Mouse (Mus musculus) hindbrain, embryonic 13.5 days (tissue): Measurements from ENCODE around the gene Mtmr3. TPM values are rescaled to one million over a fixed set of nuclear protein-coding genes. Genes with fewer than 3 reads are reported as not detected.
"Not testable (repeated sequence)": the region's sequence is repeated elsewhere in the genome, so short reads cannot be mapped to it uniquely, and the experiment has no call there.

ENCODE experiments used
- ATAC-seq: fragments of 200-750 bp; cut with Nextera tagmentation; 2 replicates; pipeline ENCODE4 v1.8.0; 2017; ENCODE audit warnings: moderate TSS enrichment; ENCODE audit not compliant: low FRiP score
- H3K27ac ChIP-seq: fragments of 300-500 bp; sonication (generic); 2 replicates; pipeline ENCODE4 v1.5.1; 2015; ENCODE audit warnings: inconsistent platforms, mild to moderate bottlenecking, moderate library complexity
- H3K27me3 ChIP-seq: fragments of 300-500 bp; sonication (generic); 2 replicates; pipeline ENCODE4 v1.6.1; 2015; ENCODE audit warnings: mild to moderate bottlenecking, inconsistent platforms
- H3K36me3 ChIP-seq: fragments of 300-500 bp; sonication (generic); 2 replicates; pipeline ENCODE4 v1.6.1; 2015; ENCODE audit warnings: mild to moderate bottlenecking, inconsistent platforms
- H3K4me1 ChIP-seq: fragments of 300-500 bp; sonication (generic); replicated peaks from 2 replicates; pipeline ENCODE4 v1.6.1; 2015; ENCODE audit warnings: inconsistent platforms
- H3K4me2 ChIP-seq: fragments of 300-500 bp; sonication (generic); 2 replicates; pipeline ENCODE4 v1.6.1; 2015; ENCODE audit warnings: inconsistent platforms, mild to moderate bottlenecking, moderate library complexity
- H3K4me3 ChIP-seq: fragments of 300-500 bp; sonication (generic); 2 replicates; pipeline ENCODE4 v1.5.1; 2015; ENCODE audit warnings: mild to moderate bottlenecking, inconsistent platforms
- H3K9ac ChIP-seq: fragments of 300-500 bp; sonication (generic); 2 replicates; pipeline ENCODE4 v1.6.1; 2015; ENCODE audit warnings: mild to moderate bottlenecking, inconsistent platforms
- H3K9me3 ChIP-seq: fragments of 300-500 bp; sonication (generic); 2 replicates; pipeline ENCODE4 v1.6.1; 2016; ENCODE audit warnings: inconsistent platforms
- WGBS: fragments of 180-500 bp; shearing (Covaris S2); methylation state at CpG from one replicate; pipeline ENCODE4 v1.1.7; 2015; 5-methylcytosine and 5-hydroxymethylcytosine counted together
- polyA plus RNA-seq: library from polyadenylated mRNA; unstranded; fragments of >200 nt; fragmentation: Nextera tagmentation; extraction: Ambion mirVana; gene quantifications from 2 replicates; pipeline ENCODE4 v1.2.1, GENCODE M21; 2015

Gene Mtmr3
- polyA plus RNA-seq, 1 experiment from 2014 or later = 36.7 TPM

GRCm38 (mm10) chr11:4593849-4594607 lies 635 bp downstream of the Mtmr3 start:
- H3K9me3 ChIP-seq = no peaks in the 10 kb centered on the region
- H3K4me1 ChIP-seq = peaks cover 24% of the 10 kb centered on the region
- WGBS = 1% methylated on average over 45 of the region's 45 CpGs
- H3K27ac ChIP-seq = peak overlapping the region; percentile 97
- peak; percentile 94 for ATAC-seq
- H3K4me3 ChIP-seq = peak overlapping the region; percentile 93
- peak overlapping the region; percentile 97 for H3K9ac ChIP-seq
- no peaks in the 10 kb centered on the region for H3K36me3 ChIP-seq
- H3K27me3 ChIP-seq = no peaks in the 10 kb centered on the region
- H3K4me2 ChIP-seq = peak overlapping the region; percentile 76

- no peaks in the 10 kb centered on the region for H3K9me3 ChIP-seq
- 26% methylated on average over 5 of the region's 5 CpGs for WGBS
- peak overlapping the region; percentile 97 for H3K9ac ChIP-seq
- no peaks in the 10 kb centered on the region for H3K27me3 ChIP-seq
- ATAC-seq = no peak
- H3K4me3 ChIP-seq = peak overlapping the region; percentile 93
- peak overlapping the region; percentile 76 for H3K4me2 ChIP-seq
- no peak overlapping the region for H3K27ac ChIP-seq
- H3K36me3 ChIP-seq = no peaks in the 10 kb centered on the region
- H3K4me1 ChIP-seq = peaks cover 24% of the 10 kb centered on the region
Observed at GRCm38 (mm10) chr11:4593491-4593848, 1.2 kb downstream of the Mtmr3 start.

- no peaks in the 10 kb centered on the region for H3K9me3 ChIP-seq
- H3K4me3 ChIP-seq = no peak overlapping the region
- no peak overlapping the region for H3K4me2 ChIP-seq
- H3K36me3 ChIP-seq = no peaks in the 10 kb centered on the region
- H3K27me3 ChIP-seq = no peaks in the 10 kb centered on the region
- H3K4me1 ChIP-seq = peaks cover 24% of the 10 kb centered on the region
- WGBS = 89% methylated on average over 4 of the region's 4 CpGs
- H3K9ac ChIP-seq = no peak overlapping the region
- H3K27ac ChIP-seq = no peak overlapping the region
- ATAC-seq = no peak
Observed at GRCm38 (mm10) chr11:4591811-4592210, 2.9 kb downstream of the Mtmr3 start.

- H3K27ac ChIP-seq = no peak overlapping the region
- H3K9me3 ChIP-seq = no peaks in the 10 kb centered on the region
- ATAC-seq = no peak
- peaks cover 9% of the 10 kb centered on the region for H3K4me1 ChIP-seq
- H3K36me3 ChIP-seq = no peaks in the 10 kb centered on the region
- 87% methylated on average over 2 of the region's 2 CpGs for WGBS
- no peak overlapping the region for H3K9ac ChIP-seq
- no peaks in the 10 kb centered on the region for H3K27me3 ChIP-seq
- no peak overlapping the region for H3K4me3 ChIP-seq
- H3K4me2 ChIP-seq = no peak overlapping the region
Observed at GRCm38 (mm10) chr11:4578682-4579081, 16.0 kb downstream of the Mtmr3 start.

- H3K27me3 ChIP-seq = no peaks in the 10 kb centered on the region
- WGBS = 99% methylated on average over 2 of the region's 2 CpGs
- H3K27ac ChIP-seq = no peak overlapping the region
- ATAC-seq = no peak
- H3K9ac ChIP-seq = no peak overlapping the region
- no peaks in the 10 kb centered on the region for H3K36me3 ChIP-seq
- H3K9me3 ChIP-seq = no peaks in the 10 kb centered on the region
- H3K4me2 ChIP-seq = no peak overlapping the region
- peaks cover 9% of the 10 kb centered on the region for H3K4me1 ChIP-seq
- H3K4me3 ChIP-seq = no peak overlapping the region
Observed at GRCm38 (mm10) chr11:4577079-4577478, 17.6 kb downstream of the Mtmr3 start.

- not testable (repeated sequence) for H3K4me1 ChIP-seq, H3K4me2 ChIP-seq, ATAC-seq, H3K9ac ChIP-seq, H3K4me3 ChIP-seq, H3K27ac ChIP-seq, H3K36me3 ChIP-seq, H3K27me3 ChIP-seq, H3K9me3 ChIP-seq
- 87% methylated on average over 2 of the region's 2 CpGs for WGBS
Observed at GRCm38 (mm10) chr11:4576090-4576732, 18.5 kb downstream of the Mtmr3 start.

GRCm38 (mm10) chr11:4571491-4571901 lies 23.2 kb downstream of the Mtmr3 start:
- Histone ChIP-seq H3K4me1 (peaks cover 6% of the 10 kb centered on the region), H3K4me2 (no peak overlapping the region), H3K27ac (no peak overlapping the region), H3K9me3 (no peaks in the 10 kb centered on the region), H3K27me3 (no peaks in the 10 kb centered on the region), H3K4me3 (no peak overlapping the region), H3K36me3 (no peaks in the 10 kb centered on the region), H3K9ac (no peak overlapping the region)
- ATAC-seq = no peak
- 81% methylated on average over 4 of the region's 4 CpGs for WGBS

- Histone ChIP-seq H3K27ac (no peak overlapping the region), H3K9ac (no peak overlapping the region), H3K4me3 (no peak overlapping the region), H3K4me2 (no peak overlapping the region), H3K36me3 (no peaks in the 10 kb centered on the region), H3K27me3 (no peaks in the 10 kb centered on the region), H3K4me1 (no peaks in the 10 kb centered on the region), H3K9me3 (no peaks in the 10 kb centered on the region)
- no peak for ATAC-seq
- WGBS = 95% methylated on average over 5 of the region's 6 CpGs
Observed at GRCm38 (mm10) chr11:4566333-4566732, 28.3 kb downstream of the Mtmr3 start.

GRCm38 (mm10) chr11:4565545-4565944 lies 29.1 kb downstream of the Mtmr3 start:
- Histone ChIP-seq H3K4me3 (no peak overlapping the region), H3K27me3 (no peaks in the 10 kb centered on the region), H3K9me3 (no peaks in the 10 kb centered on the region), H3K4me2 (no peak overlapping the region), H3K9ac (no peak overlapping the region), H3K4me1 (no peaks in the 10 kb centered on the region), H3K36me3 (no peaks in the 10 kb centered on the region), H3K27ac (no peak overlapping the region)
- ATAC-seq = no peak
- WGBS = 88% methylated on average over 2 of the region's 2 CpGs

- H3K27me3 ChIP-seq = no peaks in the 10 kb centered on the region
- 89% methylated on average over 2 of the region's 2 CpGs for WGBS
- H3K4me2 ChIP-seq = no peak overlapping the region
- 0 out of 2 replicates have a peak, but pooled peaks cover 2% of the 10 kb centered on the region for H3K4me1 ChIP-seq
- no peak for ATAC-seq
- H3K9ac ChIP-seq = no peak overlapping the region
- no peaks in the 10 kb centered on the region for H3K36me3 ChIP-seq
- H3K4me3 ChIP-seq = no peak overlapping the region
- H3K27ac ChIP-seq = no peak overlapping the region
- no peaks in the 10 kb centered on the region for H3K9me3 ChIP-seq
Observed at GRCm38 (mm10) chr11:4553274-4554063, 41.2 kb downstream of the Mtmr3 start.

- H3K4me3 ChIP-seq = no peak overlapping the region
- H3K27me3 ChIP-seq = no peaks in the 10 kb centered on the region
- WGBS = 95% methylated on average over 4 of the region's 4 CpGs
- no peaks in the 10 kb centered on the region for H3K36me3 ChIP-seq
- no peak overlapping the region for H3K4me2 ChIP-seq
- H3K9me3 ChIP-seq = no peaks in the 10 kb centered on the region
- no peaks in the 10 kb centered on the region for H3K4me1 ChIP-seq
- H3K27ac ChIP-seq = no peak overlapping the region
- H3K9ac ChIP-seq = no peak overlapping the region
- ATAC-seq = no peak
Observed at GRCm38 (mm10) chr11:4547569-4547968, 47.1 kb downstream of the Mtmr3 start.

- Histone ChIP-seq H3K4me3 (no peak overlapping the region), H3K27me3 (no peaks in the 10 kb centered on the region), H3K27ac (no peak overlapping the region), H3K9ac (no peak overlapping the region), H3K9me3 (no peaks in the 10 kb centered on the region), H3K4me1 (peaks cover 4% of the 10 kb centered on the region; the same call in 1 of the 2 replicates), H3K4me2 (no peak overlapping the region), H3K36me3 (no peaks in the 10 kb centered on the region)
- 79% methylated on average over 3 of the region's 3 CpGs for WGBS
- ATAC-seq = no peak
Observed at GRCm38 (mm10) chr11:4545976-4546375, 48.7 kb downstream of the Mtmr3 start.
